Mouse (Mus musculus) midbrain, postnatal 0 days (tissue): ENCODE measurements around the gene Gjc2. TPM values are rescaled to one million over a fixed set of nuclear protein-coding genes. Genes with fewer than 3 reads are reported as not detected.

Experiments
- ATAC-seq: fragments of 200-750 bp; cut with Nextera tagmentation; 2 replicates; pipeline ENCODE4 v1.8.0; 2017; ENCODE audit warnings: moderate number of reproducible peaks, mild to moderate bottlenecking, moderate TSS enrichment, moderate library complexity; ENCODE audit not compliant: low FRiP score
- DNase-seq: peaks from one replicate; pipeline ENCODE4 v3.0.0-alpha.2; 2015; ENCODE audit warnings: low spot score
- H3K27ac ChIP-seq: fragments of 300-500 bp; sonication (generic); 2 replicates; pipeline ENCODE4 v1.5.1; 2014; ENCODE audit warnings: low read depth, mild to moderate bottlenecking, low read length, mixed read lengths
- H3K27me3 ChIP-seq: fragments of 300-500 bp; sonication (generic); 2 replicates; pipeline ENCODE4 v1.6.1; 2014; ENCODE audit warnings: low read length, control low read depth, mixed read lengths; ENCODE audit not compliant: insufficient read depth
- H3K36me3 ChIP-seq: fragments of 300-500 bp; sonication (generic); 2 replicates; pipeline ENCODE4 v1.6.1; 2014; ENCODE audit warnings: low read length, control low read depth, mixed read lengths; ENCODE audit not compliant: insufficient read depth
- H3K4me1 ChIP-seq: fragments of 300-500 bp; sonication (generic); 2 replicates; pipeline ENCODE4 v1.6.1; 2014; ENCODE audit warnings: mild to moderate bottlenecking, control low read depth, antibody characterized with exemption, low read length, mixed read lengths; ENCODE audit not compliant: insufficient read depth
- H3K4me2 ChIP-seq: fragments of 300-500 bp; sonication (generic); 2 replicates; pipeline ENCODE4 v1.6.1; 2014; ENCODE audit warnings: low read depth, mild to moderate bottlenecking, low read length, mixed read lengths; ENCODE audit not compliant: poor library complexity, severe bottlenecking
- H3K4me3 ChIP-seq: fragments of 300-500 bp; sonication (generic); 2 replicates; pipeline ENCODE4 v1.5.1; 2014; ENCODE audit warnings: low read depth, mild to moderate bottlenecking, low read length, moderate library complexity
- H3K9ac ChIP-seq: fragments of 300-500 bp; sonication (generic); replicated peaks from 2 replicates; pipeline ENCODE4 v1.6.1; 2014; ENCODE audit warnings: mild to moderate bottlenecking, low read length, moderate library complexity, mixed read lengths; ENCODE audit not compliant: poor library complexity, severe bottlenecking
- H3K9me3 ChIP-seq: fragments of 300-500 bp; sonication (generic); 2 replicates; pipeline ENCODE4 v1.6.1; 2016; ENCODE audit warnings: low read length, control low read depth
- CTCF ChIP-seq: IDR thresholded peaks from 2 replicates; pipeline ENCODE4 v1.5.1; 2016; ENCODE audit warnings: antibody characterized with exemption, mild to moderate bottlenecking
- WGBS: fragments of 180-500 bp; shearing (Covaris S2); extraction: QIAGEN DNeasy Blood & Tissue Kit; methylation state at CpG from one replicate; pipeline ENCODE4 v1.1.7; 2014; 5-methylcytosine and 5-hydroxymethylcytosine counted together
- polyA plus RNA-seq: library from polyadenylated mRNA; unstranded; fragments of >200 nt; fragmentation: Nextera tagmentation; extraction: Ambion mirVana; gene quantifications from 2 replicates; pipeline ENCODE4 v1.2.1, GENCODE M21; 2015
- total RNA-seq: library from RNA; depleted of rRNA; stranded (reverse); fragments of >200 nt; gene quantifications from 2 replicates; pipeline ENCODE4 v1.2.3, GENCODE M21; 2014

Gene Gjc2
- total and polyA plus RNA-seq, 2 experiments from 2014 or later: 0.38 to 0.44 TPM

- no peaks in the 10 kb centered on the region for H3K27me3 ChIP-seq
- H3K27ac ChIP-seq: no peak overlapping the region
- WGBS: 80% methylated on average over 4 of the region's 4 CpGs
- H3K4me3 ChIP-seq: no peak overlapping the region
- no peaks in the 10 kb centered on the region for H3K9me3 ChIP-seq
- no peak overlapping the region for H3K9ac ChIP-seq
- TF ChIP-seq CTCF: no peak
- H3K4me2 ChIP-seq: no peak overlapping the region
- DNase-seq (no peak), ATAC-seq (no peak)
- peaks cover 29% of the 10 kb centered on the region for H3K36me3 ChIP-seq
- peaks cover 7% of the 10 kb centered on the region for H3K4me1 ChIP-seq
These were observed 23.5 kb downstream of the Gjc2 start for GRCm38 (mm10) chr11:59159558-59159957.

GRCm38 (mm10) chr11:59159099-59159498 lies 23.9 kb downstream of the Gjc2 start:
- DNase-seq (no peak), ATAC-seq (no peak)
- Histone ChIP-seq H3K4me3 (no peak overlapping the region), H3K9ac (no peak overlapping the region), H3K27ac (no peak overlapping the region), H3K36me3 (peaks cover 29% of the 10 kb centered on the region), H3K4me1 (peaks cover 6% of the 10 kb centered on the region), H3K9me3 (no peaks in the 10 kb centered on the region), H3K4me2 (no peak overlapping the region), H3K27me3 (no peaks in the 10 kb centered on the region)
- TF ChIP-seq CTCF: no peak
- 95% methylated on average over 13 of the region's 13 CpGs for WGBS

- 89% methylated on average over 5 of the region's 5 CpGs for WGBS
- Histone ChIP-seq H3K4me2 (no peak overlapping the region), H3K27ac (no peak overlapping the region), H3K9ac (no peak overlapping the region), H3K27me3 (no peaks in the 10 kb centered on the region), H3K9me3 (no peaks in the 10 kb centered on the region), H3K4me1 (no peaks in the 10 kb centered on the region), H3K36me3 (peaks cover 26% of the 10 kb centered on the region), H3K4me3 (no peak overlapping the region)
- no peak for TF ChIP-seq CTCF
- ATAC-seq: no peak
- no peak for DNase-seq
These were observed 27.1 kb downstream of the Gjc2 start for GRCm38 (mm10) chr11:59155900-59156299.

GRCm38 (mm10) chr11:59154220-59154619 lies 28.8 kb downstream of the Gjc2 start:
- no peak for ATAC-seq
- no peak overlapping the region for H3K4me3 ChIP-seq
- H3K9ac ChIP-seq: no peak overlapping the region
- WGBS: 90% methylated on average over 7 of the region's 7 CpGs
- no peak overlapping the region for H3K4me2 ChIP-seq
- no peak for TF ChIP-seq CTCF
- H3K36me3 ChIP-seq: peaks cover 23% of the 10 kb centered on the region
- H3K27ac ChIP-seq: no peak overlapping the region
- H3K4me1 ChIP-seq: no peaks in the 10 kb centered on the region
- no peaks in the 10 kb centered on the region for H3K9me3 ChIP-seq
- H3K27me3 ChIP-seq: no peaks in the 10 kb centered on the region
- no peak for DNase-seq

GRCm38 (mm10) chr11:59151729-59152128 lies 31.3 kb downstream of the Gjc2 start:
- Histone ChIP-seq H3K9ac (no peak overlapping the region), H3K36me3 (peaks cover 11% of the 10 kb centered on the region), H3K27me3 (no peaks in the 10 kb centered on the region), H3K4me3 (no peak overlapping the region), H3K27ac (no peak overlapping the region), H3K4me2 (no peak overlapping the region), H3K4me1 (no peaks in the 10 kb centered on the region), H3K9me3 (no peaks in the 10 kb centered on the region)
- DNase-seq (no peak), ATAC-seq (no peak)
- 30% methylated on average over 3 of the region's 3 CpGs for WGBS
- peak; percentile 39; the same call in 1 of the 2 replicates for TF ChIP-seq CTCF

- Histone ChIP-seq H3K4me1 (no peaks in the 10 kb centered on the region), H3K27ac (no peak overlapping the region), H3K9ac (no peak overlapping the region), H3K9me3 (no peaks in the 10 kb centered on the region), H3K4me2 (no peak overlapping the region), H3K4me3 (no peak overlapping the region), H3K27me3 (no peaks in the 10 kb centered on the region), H3K36me3 (no peaks in the 10 kb centered on the region)
- no peak for DNase-seq
- 47% methylated on average over 3 of the region's 3 CpGs for WGBS
- no peak for ATAC-seq
- TF ChIP-seq CTCF: no peak
These were observed 33.7 kb downstream of the Gjc2 start for GRCm38 (mm10) chr11:59149302-59149701.
